Mouse (Mus musculus): ENCODE measurements at regions not wholly inside any gene's neighbourhood (a gene's known extent, or its start where the extent isn't known, plus 50 kb on each side); places are given as distances from the start of the nearest gene placed in this dataset.

DNA sequence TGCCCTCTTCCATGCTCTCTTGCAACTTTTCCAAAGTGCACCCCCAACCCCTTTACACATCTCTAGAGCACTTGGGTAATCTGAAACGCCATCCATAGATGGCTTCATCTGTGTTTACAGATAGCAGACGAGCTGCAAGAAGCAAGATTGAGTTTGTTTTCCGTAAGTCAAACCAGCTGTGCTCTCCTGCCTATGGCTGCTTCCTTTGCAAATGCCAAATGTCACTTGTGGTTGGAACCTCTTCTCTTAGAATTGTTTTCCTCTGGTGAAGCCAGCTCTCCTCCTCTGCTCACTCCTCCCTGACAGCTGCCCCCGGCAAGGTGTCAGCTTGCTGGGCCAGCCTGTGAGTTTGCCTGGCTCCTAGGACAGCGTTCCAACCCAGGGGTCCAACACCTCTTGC is 910.0 kb downstream of the Mrps31 start:
- no peak overlapping the region for H3K4me2 ChIP-seq (ENCODE audit: insufficient read depth, low read depth, poor library complexity, severe bottlenecking)

DNA sequence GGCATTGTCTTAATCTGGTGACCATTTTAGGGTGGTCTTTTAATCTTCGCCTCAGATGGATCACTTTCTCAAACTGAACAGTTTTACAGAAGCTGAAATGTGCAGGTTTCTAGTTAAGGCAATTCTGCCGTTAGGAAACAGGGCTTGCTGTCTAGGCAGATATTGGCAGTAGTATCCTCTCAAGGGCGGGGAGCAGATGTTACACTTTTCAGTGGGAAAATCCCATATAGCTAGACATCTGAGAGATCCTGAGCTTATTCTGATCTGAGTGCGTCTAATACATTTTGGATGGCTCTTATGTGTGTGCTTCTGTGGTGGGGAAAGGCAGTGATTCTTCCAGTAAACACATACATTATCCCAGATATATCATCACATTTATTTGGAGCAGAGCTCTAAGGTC is 916.1 kb downstream of the Mrps31 start:
- no peak overlapping the region for H3K4me2 ChIP-seq (ENCODE audit: insufficient read depth, low read depth, poor library complexity, severe bottlenecking)
- no peak overlapping the region for H3K9ac ChIP-seq (ENCODE audit: insufficient read depth, low read depth)
- H3K27me3 ChIP-seq (replicated peaks), result no peaks in the 10 kb centered on the region
- no peaks in the 10 kb centered on the region for H3K4me1 ChIP-seq (ENCODE audit: control insufficient read depth in 1 of 2, insufficient read depth in 2 of 2)
- H3K9me3 ChIP-seq (replicated peaks; ENCODE audit: low read length), result peaks cover 3% of the 10 kb centered on the region
- no peaks in the 10 kb centered on the region for H3K36me3 ChIP-seq (replicated peaks in 1 of 2; ENCODE audit: control insufficient read depth in 1 of 2, insufficient read depth in 1 of 2, low read length in 1 of 2)
- H3K27ac ChIP-seq (ENCODE audit: insufficient read depth, low read depth), result no peak overlapping the region
- no peak overlapping the region for H3K4me3 ChIP-seq (replicated peaks in 1 of 3; ENCODE audit: low read depth in 2 of 3, low read length in 2 of 3, poor library complexity in 1 of 3)
- TF ChIP-seq GABPA (IDR thresholded peaks at IDR 0.05; ENCODE audit: insufficient replicate concordance, low read depth, low read length) (no peak), PAX5 (IDR thresholded peaks at IDR 0.05; ENCODE audit: low read length) (no peak), MYC (IDR thresholded peaks at IDR 0.05; ENCODE audit: low read depth, low read length) (no peak), CHD1 (IDR thresholded peaks at IDR 0.05; ENCODE audit: low read depth, low read length) (no peak), E2F4 (IDR thresholded peaks at IDR 0.05; ENCODE audit: insufficient replicate concordance, low read depth, low read length) (no peak), ETS1 (conservative IDR thresholded peaks at IDR 0.05; ENCODE audit: low read depth, low read length) (no peak), NELFE (IDR thresholded peaks at IDR 0.05; ENCODE audit: low read depth, low read length) (no peak), RCOR1 (conservative IDR thresholded peaks at IDR 0.05; ENCODE audit: low read depth, low read length) (no peak), MEF2A (IDR thresholded peaks at IDR 0.05; ENCODE audit: borderline replicate concordance, low read depth, low read length) (no peak), USF1 (IDR thresholded peaks at IDR 0.05; ENCODE audit: low read depth, low read length) (no peak), MAX (IDR thresholded peaks at IDR 0.05; ENCODE audit: low read length) (no peak), KAT2A (IDR thresholded peaks at IDR 0.05; ENCODE audit: insufficient replicate concordance, low read length) (no peak), MXI1 (IDR thresholded peaks at IDR 0.05; ENCODE audit: low read depth, low read length) (no peak), NRF1 (IDR thresholded peaks at IDR 0.05; ENCODE audit: low read depth, low read length) (no peak), CHD2 (IDR thresholded peaks at IDR 0.05; ENCODE audit: low read length) (no peak), ZMIZ1 (IDR thresholded peaks at IDR 0.05; ENCODE audit: low read depth, low read length) (no peak), EP300 (IDR thresholded peaks at IDR 0.05; ENCODE audit: low read length) (no peak), POLR2A (IDR thresholded peaks at IDR 0.05; ENCODE audit: low read depth, low read length) (no peak), JUN (IDR thresholded peaks at IDR 0.05; ENCODE audit: insufficient read depth, low read depth, low read length) (no peak)
- DNase-seq (ENCODE audit: extremely low read depth), result no peak
- no peaks in the 10 kb centered on the region for H3K79me2 ChIP-seq (replicated peaks; ENCODE audit: control insufficient read depth, extremely low read depth, insufficient read depth, poor library complexity, severe bottlenecking)
- dilution Hi-C loops (cut with MboI; ENCODE audit: extremely low pct_ligation_motif_present, extremely low pct_unique_long_range_greater_than_20kb, low sequenced_read_pairs), result no loop called here
- in situ Hi-C loops (cut with MboI; ENCODE audit: low pct_ligation_motif_present, low pct_unique_long_range_greater_than_20kb, low sequenced_read_pairs), result no loop called here

More for the DNA sequence above, 910.0 kb downstream of the Mrps31 start:
- TF ChIP-seq TBP (conservative IDR thresholded peaks at IDR 0.05; ENCODE audit: low read depth, low read length) (no peak), MAFK (IDR thresholded peaks at IDR 0.05; ENCODE audit: insufficient replicate concordance, low read length) (no peak), MXI1 (IDR thresholded peaks at IDR 0.05; ENCODE audit: low read depth, low read length) (no peak), CHD2 (IDR thresholded peaks at IDR 0.05; ENCODE audit: low read length) (no peak), ELF1 (IDR thresholded peaks at IDR 0.05; ENCODE audit: low read depth, low read length) (no peak), MYC (IDR thresholded peaks at IDR 0.05; ENCODE audit: low read depth, low read length) (no peak), USF1 (IDR thresholded peaks at IDR 0.05; ENCODE audit: low read depth, low read length) (no peak), JUND (conservative IDR thresholded peaks at IDR 0.05; ENCODE audit: low read depth, low read length) (no peak), POLR2A (IDR thresholded peaks at IDR 0.05; ENCODE audit: low read depth, low read length) (no peak), PAX5 (IDR thresholded peaks at IDR 0.05; ENCODE audit: low read length) (no peak), KAT2A (IDR thresholded peaks at IDR 0.05; ENCODE audit: insufficient replicate concordance, low read length) (no peak), TCF12 (IDR thresholded peaks at IDR 0.05; ENCODE audit: low read depth, low read length) (no peak), CTCF (conservative IDR thresholded peaks at IDR 0.05 in 1 of 2, IDR thresholded peaks at IDR 0.05 in 1 of 2; ENCODE audit: low read depth in 2 of 2, low read length in 2 of 2) (no peak), EP300 (IDR thresholded peaks at IDR 0.05; ENCODE audit: low read length) (no peak)
- Histone ChIP-seq H3K36me3 (replicated peaks in 1 of 2; ENCODE audit: control insufficient read depth in 1 of 2, insufficient read depth in 1 of 2, low read length in 1 of 2) (no peaks in the 10 kb centered on the region), H3K27me3 (replicated peaks) (peaks cover 1% of the 10 kb centered on the region), H3K4me3 (replicated peaks in 1 of 3; ENCODE audit: low read depth in 2 of 3, low read length in 2 of 3, poor library complexity in 1 of 3) (no peak overlapping the region), H3K9ac (ENCODE audit: insufficient read depth, low read depth) (no peak overlapping the region), H3K79me2 (replicated peaks; ENCODE audit: control insufficient read depth, extremely low read depth, insufficient read depth, poor library complexity, severe bottlenecking) (no peaks in the 10 kb centered on the region), H3K27ac (ENCODE audit: insufficient read depth, low read depth) (no peak overlapping the region), H3K4me1 (ENCODE audit: control insufficient read depth in 1 of 2, insufficient read depth in 2 of 2) (no peaks in the 10 kb centered on the region), H3K9me3 (replicated peaks; ENCODE audit: low read length) (no peaks in the 10 kb centered on the region)
- DNase-seq (ENCODE audit: extremely low read depth), result no peak
- in situ Hi-C loops (cut with MboI; ENCODE audit: low pct_ligation_motif_present, low pct_unique_long_range_greater_than_20kb, low sequenced_read_pairs), result no loop called here
- dilution Hi-C loops (cut with MboI; ENCODE audit: extremely low pct_ligation_motif_present, extremely low pct_unique_long_range_greater_than_20kb, low sequenced_read_pairs), result no loop called here
